Mouse (Mus musculus) monocyte, adult 2 months (primary cell): ENCODE data around the gene Stk33.

Source experiments
- DNase-seq, 2 experiments: peaks; one replicate each; pipeline ENCODE4 v3.0.0; 2022; ENCODE audit warnings: low spot score in 2 of 2, low read depth in 1 of 2

Stk33 gene

DNA sequence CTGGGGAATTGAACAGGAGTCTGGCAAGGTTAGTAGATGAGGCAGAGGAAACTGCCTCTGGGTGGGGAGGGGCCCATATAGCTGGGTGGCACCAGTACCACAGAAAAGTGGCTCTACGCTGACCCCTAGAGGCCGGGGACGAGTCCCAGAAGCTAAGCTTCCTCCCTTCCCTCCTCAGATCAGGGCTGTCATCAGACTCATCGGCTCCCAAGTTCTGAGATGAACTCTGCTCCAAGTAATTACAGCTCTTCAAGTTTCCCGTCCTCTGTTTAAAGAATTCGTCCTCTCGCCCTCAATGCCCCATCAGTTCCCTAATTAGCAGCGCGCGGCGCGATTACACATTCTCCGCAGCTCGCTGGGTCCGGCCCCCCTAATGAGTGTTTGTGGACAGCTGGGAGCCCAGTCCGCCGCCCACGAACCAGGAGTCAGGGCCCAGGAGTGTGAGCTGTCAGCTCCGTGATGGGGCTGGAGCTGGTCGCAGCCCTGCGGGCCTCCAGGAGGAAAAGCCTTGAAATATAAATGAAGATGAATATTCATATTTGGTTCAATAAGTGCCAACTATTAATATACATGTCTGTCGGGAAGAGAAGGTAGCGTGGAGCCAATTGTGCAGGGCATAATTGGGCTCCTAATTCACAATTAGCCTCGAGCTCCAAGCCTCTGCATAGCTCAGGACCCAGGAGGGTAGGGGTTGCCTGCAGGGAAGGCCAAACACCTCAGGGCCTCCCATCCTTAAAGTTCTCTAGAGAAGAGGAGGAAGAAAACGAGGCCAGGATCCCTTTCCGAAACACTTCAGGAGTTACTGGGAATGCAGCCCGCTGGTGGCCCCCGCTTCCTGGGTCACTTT, 183.2 kb downstream of the Stk33 start:
- DNase-seq = no peak

- DNase-seq = no peak
These were observed 187.5 kb downstream of the Stk33 start for GRCm38 (mm10) chr7:109251418-109251817.

GRCm38 (mm10) chr7:109244776-109245175, 194.1 kb downstream of the Stk33 start:
- no peak for DNase-seq

GRCm38 (mm10) chr7:109241313-109241712, 197.6 kb downstream of the Stk33 start:
- no peak for DNase-seq

- no peak for DNase-seq
These were observed 199.5 kb downstream of the Stk33 start for GRCm38 (mm10) chr7:109239346-109239745.

DNA sequence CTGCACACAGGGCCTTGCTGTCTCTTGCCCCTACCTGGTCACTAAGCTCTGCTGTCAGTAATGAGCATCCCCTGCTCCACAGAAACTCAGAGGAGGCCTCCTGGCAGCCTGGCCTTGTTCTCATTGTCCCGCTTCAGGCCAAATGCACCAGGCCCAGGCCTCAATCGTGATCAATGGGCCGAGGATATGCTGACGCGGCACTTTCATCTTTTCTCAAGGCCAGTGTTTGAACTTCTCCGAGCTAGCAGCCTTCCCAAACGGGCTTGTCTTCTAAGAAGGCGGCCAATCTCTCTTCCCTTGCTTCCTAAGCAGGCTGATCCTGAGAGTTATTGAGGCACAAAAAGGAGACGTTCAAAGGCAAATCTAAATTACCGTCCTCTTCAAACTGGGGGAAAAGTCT, 200.2 kb downstream of the Stk33 start:
- DNase-seq = no peak

GRCm38 (mm10) chr7:109234882-109235640, 203.8 kb downstream of the Stk33 start:
- no peak for DNase-seq

DNA sequence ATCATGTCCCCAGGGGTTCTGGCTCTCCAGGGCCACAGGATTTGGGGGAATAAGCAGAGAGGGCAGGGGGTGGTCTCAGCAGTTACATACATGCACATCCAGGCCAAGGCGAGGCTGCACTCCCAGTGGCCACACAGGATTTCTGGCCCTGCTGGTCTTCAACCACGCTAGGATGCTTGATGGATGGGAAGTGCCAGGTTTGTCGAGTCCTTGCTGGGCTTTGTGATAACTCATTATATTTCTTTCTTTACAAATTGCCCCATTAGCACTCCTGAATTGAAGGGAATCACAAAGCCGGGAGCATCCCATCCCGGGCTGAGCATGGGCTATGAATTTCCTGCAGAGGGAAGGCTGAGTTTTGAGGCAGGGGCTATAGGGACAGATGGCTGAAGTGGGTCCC, 204.4 kb downstream of the Stk33 start:
- no peak for DNase-seq

GRCm38 (mm10) chr7:109231881-109232321, 207.0 kb downstream of the Stk33 start:
- no peak for DNase-seq

- DNase-seq = no peak
These were observed 207.6 kb downstream of the Stk33 start for GRCm38 (mm10) chr7:109231307-109231706.

- no peak for DNase-seq
These were observed 208.1 kb downstream of the Stk33 start for GRCm38 (mm10) chr7:109230806-109231205.
